Mouse (Mus musculus) fibroblast of lung, adult 2 months (primary cell): ENCODE measurements around the gene Grik3.

Experiments
- DNase-seq: peaks from one replicate; pipeline ENCODE4 v3.0.0-alpha.2; 2011; ENCODE audit warnings: low read depth

The Grik3 gene

DNA sequence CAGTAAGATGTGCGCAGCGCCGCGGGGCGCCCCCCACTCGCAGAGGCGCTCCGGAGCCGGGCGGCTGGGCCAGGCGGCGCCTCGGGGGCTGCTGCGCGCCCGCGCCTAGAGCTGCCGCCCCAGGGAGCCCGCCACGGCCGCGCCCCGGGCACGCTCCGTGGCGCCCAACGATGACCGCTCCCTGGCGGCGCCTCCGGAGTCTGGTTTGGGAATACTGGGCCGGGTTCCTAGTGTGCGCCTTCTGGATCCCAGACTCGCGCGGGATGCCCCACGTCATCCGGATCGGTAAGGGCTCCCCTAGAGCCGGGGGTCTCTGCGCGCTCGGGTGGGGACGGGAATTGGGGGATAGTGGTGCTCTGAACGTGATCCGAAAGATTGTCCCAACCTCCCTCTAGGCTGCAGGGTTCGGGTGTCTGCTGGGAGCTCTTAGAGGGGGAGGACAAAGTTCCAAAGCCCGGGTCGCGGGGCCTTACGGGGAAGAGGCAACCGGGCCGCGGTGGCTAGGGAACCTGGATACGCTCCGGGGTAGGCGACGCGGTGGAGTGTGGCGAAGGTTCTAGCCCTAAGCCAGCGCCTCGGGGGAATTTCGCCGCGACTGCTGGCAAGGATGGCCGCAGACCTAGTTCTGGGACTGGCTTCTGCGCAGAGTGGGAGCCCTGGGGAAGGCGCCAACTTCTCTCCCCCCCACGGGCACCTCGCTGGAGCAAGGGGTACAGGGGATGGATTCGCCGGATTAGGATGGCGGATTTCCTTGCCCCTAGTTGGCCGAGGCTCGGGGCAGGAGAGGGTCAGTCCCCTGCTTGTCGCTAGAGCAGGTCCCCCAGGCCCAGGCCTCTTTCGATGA, at the start of gene Grik3:
TSS of gene Grik3 (plus strand) at position 40 of the 844 bp plus-strand sequence.
- no peak for DNase-seq

DNA sequence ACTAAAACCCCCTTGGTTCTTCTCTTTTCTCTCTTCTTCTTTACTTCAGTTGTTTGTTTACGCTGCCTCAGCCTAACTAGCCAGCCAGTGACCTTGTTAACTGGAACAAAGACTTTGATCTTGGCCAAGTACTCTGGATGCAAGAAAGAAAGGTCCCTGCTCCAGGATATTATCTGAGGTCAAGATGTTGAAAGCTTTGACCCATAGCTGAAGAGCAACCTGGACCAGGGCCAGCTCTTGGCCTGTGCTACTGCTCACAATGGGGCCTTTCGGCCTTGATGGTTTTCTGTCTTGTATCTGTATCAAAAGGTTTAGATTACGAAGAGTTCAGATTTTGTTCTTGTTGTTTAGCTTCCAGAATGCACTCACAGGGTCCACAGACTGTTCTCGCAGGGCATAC, 48.7 kb upstream of the Grik3 start:
- no peak for DNase-seq

DNA sequence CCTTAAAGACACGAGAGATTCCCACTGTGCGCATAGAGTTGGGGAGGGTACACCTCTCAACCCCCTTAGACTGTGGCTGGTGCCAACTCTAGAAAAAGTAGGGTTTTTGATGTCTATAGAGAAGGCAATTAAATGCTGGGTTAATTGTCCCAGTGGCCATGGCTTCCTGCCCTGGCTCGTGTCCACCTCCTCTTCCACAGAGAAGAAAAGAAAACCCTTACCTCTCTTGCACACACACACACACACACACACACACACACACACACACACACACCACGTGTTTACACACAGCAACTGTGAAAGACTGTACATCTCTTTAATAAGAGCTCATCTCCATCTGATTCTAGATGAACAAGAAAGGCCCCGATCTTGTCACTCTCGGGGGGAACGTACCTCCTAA, 46.1 kb upstream of the Grik3 start:
- no peak for DNase-seq

DNA sequence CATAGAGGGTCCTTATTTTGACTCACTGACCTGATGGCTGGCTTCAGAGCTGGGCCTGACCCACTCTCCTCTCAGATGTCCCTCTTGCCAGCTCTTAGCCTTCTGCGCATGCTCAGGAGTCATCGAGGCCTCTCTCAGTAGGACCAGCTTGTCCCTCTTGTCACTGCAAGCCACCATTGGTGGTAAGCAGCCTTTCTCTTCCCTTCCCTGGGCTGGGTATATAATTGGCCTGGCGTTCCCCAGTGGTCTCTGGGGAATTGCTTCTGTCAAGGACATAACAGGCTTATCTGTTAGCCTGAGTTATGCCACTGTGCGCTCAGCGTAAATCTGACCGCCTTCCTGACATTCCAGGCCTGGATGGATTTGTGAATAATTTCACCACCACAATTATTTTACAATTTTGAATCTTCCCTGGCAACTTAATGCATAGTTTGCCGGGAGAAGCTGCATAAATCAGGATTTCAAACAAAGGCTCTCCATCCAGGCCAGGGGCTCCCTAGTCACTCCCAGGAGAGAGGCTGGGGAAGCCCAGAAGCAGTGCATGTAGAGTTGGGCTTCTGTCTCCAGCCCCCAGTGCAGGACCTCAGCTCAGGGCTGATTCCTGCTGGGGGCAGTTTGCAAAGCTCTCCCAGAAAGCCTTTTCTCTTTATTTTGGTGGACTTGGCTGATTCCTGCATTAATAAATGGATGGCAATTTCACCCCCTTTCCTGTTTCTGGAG, 39.7 kb upstream of the Grik3 start:
- DNase-seq = no peak

DNA sequence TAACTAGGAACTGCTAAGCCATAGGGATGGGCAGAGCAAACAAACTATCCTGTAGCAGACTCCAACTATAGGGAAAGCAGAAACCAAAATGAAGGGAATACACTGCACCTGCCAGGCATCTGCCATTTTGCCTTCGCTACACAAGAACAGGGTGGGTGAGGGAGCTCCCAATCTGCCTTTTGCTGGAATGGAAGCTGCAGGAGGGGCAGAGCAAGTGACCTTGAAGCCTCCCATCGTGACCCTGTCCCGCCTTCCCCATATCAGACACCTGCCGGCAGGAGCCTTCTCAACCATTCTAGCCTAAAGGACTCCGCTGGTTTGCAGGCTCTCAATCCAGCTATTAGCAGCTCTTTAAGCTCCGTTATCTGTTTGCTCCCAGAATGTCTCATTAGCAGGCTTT, 38.7 kb upstream of the Grik3 start:
- DNase-seq = no peak

DNA sequence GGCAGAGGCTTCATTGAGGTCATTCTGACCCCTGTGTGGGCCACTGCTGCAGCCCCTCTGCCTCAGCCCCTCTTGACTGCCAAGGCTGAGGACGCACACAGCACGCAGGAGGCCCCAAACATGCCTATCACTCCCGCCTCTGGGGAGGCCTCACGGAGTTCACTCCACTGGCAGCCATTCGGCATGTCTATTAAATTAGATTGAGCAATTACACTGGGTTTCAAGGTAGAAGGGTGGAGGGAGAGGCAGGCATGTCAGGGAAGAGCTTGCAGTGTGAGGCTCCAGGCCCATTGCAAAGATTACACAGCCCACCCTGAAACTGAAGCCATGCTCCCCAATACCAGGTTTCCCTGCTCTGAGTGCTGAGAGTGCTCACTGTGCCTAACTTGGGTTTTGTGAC, 34.0 kb upstream of the Grik3 start:
- DNase-seq = no peak

DNA sequence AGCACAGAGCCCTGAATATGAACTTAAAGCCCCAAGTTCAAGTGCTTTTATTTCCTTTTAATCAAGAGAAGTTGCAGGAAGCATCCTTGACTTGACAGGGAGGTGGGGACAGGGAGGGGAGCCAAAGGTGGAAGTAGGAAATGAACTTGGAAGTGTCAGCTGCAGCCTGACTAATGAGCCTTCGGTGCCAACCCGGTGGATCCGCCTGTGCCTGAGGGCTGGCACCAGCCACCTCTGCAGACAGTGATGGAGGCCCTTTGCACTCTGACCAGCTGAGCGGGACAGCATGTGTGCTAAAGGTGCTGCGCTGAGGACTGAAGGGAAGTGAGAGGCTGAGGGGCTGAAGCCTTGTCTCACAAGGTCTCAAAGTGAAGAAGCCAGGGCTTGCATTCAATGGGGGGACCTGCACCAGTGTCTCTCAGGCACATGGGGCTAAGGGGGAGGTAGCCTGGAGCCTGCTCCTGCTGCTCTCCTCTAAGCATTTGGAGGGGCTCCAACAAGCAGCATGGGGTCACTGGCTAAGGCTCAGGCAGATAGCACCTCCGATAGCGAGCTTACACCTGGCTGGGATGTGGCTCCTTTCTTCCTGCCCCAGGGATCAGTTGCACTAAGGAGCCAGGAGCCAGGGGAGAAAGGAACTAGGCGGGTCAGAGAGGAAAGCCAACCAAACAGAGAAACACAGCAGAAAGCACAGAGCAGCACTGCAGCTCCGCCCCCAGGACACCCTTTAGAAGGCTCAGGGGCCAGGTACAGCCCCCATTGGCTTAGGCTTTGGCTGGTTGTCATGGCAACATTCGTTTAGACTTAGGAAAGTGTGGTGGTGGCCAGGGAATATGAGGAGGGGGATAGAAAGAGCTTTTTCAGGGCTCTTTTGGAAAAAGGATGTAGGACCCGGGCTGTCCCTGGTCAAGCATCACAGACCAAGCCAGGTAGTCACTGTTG, 33.1 kb upstream of the Grik3 start:
- DNase-seq = no peak

DNA sequence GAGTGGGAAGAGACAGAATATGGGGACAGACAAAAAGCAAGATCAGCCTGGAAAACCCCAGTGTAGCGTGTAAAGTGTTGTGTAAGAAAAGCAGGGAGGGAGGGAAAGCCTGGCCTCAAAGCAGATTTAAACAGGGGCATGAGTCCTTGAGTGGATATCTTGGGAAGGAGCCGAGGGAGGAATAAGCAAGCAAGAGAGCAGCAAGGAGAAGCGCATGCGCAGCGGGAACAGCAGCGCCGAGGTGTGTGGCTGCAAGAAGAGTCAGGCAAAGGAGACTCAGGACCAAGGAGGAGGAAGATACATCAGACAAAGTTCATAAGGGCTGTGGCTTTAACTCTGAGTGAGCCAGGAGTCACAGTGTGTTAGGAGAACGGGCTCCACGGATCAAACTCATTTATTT, 30.7 kb upstream of the Grik3 start:
- no peak for DNase-seq

DNA sequence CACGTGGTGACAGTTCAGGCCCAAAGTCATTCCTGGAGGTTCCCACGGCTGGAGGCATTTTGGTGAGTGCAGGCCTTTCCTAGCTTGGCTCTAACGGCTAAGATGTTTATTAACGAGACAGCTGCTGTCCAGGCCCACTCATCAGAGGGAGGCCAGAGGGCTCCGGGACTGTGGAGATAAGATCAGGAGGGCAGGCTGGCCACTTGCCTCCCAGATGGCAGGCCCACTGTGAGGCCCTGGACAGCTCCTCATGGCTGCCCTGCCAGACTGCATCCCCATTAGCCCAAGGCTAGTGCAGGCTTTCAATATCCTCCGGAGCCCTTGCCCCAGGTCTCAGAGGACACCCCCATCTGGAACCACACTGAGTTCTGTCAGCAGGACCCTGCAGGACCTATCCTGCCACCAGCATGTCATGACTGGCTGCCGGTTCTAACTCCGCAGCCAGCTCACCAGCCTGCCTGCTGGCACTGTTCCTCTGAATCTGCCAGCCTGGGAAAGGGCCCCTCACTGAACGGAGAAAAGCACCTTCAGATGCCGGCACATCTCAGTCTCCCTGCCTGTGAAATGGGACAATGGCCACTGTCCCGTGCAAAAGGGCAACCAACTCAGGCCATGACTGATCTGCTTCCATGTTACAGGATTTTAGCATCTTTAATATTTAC, 20.7 kb upstream of the Grik3 start:
- no peak for DNase-seq

DNA sequence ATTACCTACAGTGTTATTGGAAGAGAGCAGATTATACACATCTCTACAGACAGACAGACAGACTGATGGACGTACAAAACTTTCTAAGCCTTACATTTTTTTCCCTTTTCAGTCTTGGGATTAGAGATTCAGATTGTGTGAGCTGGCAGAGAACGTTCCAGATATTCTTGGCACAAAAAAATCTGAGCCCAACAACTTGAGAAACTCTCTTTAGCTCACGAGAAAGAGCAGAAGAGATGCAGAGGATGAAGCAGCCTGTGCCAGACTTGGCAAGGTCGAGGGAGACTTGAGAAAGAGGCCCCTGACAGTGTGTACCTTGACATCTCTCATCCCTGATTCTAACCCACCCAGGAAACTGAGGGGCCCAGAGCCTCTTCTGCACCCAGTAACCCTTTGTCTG, 15.6 kb upstream of the Grik3 start:
- DNase-seq = no peak

DNA sequence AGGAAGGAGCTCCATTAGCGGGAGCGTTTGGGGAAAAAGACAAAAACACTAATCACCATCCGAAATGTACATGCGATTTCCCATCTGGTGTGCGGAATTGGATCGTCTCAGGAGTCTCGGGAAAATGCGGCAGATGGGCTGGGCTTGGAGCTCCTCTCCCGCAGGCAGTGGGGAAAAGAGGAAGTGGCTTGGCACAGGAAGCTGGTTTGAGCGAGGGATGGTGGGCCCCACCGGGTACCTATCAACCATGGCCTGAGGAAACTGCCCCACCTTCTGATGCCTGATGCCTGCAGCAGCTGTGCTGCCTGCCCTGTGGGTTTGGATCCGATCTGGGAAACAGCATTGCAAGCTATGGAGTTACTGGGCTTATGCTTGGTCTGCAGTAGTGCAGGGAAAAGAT, 12.4 kb upstream of the Grik3 start:
- no peak for DNase-seq

DNA sequence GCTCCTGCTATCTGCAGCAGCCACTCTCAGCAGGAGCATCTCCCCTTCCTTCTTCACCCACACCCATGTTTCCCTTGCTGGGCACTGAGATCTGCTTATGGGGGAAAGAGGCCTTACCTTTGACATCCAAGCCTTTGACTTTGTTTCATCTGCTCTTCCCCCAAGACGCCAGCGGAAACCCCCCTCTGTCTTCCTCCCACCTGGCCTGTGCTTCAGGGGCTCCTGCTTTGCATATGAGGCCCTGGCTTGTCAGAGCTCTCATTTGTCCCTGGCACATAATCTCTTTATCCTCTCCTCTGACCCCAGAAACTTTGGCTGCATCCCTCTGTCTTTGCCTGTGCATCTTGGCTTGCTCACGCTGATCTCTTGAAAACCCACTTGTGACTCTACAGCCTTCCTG, 9.2 kb upstream of the Grik3 start:
- DNase-seq = no peak

DNA sequence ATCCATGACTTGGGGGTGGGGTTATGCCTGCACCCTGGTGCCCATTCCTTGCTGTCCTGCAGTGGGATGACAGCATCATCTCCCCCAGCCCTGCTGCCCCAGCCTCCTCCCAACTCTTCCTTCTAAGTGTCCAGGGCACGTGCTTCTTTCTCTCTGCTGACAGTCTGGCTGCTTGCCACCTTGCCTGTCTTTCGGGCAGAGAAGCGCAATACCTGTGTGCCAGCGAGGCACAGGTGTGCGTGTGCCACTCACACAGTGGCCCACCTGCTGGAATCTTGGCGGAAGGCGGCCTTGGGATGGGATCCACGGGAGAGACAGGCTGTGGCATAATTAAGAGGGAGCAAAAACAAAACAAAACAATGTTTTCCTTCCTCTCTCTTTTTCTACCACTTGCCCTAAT, 6.4 kb upstream of the Grik3 start:
- no peak for DNase-seq

DNA sequence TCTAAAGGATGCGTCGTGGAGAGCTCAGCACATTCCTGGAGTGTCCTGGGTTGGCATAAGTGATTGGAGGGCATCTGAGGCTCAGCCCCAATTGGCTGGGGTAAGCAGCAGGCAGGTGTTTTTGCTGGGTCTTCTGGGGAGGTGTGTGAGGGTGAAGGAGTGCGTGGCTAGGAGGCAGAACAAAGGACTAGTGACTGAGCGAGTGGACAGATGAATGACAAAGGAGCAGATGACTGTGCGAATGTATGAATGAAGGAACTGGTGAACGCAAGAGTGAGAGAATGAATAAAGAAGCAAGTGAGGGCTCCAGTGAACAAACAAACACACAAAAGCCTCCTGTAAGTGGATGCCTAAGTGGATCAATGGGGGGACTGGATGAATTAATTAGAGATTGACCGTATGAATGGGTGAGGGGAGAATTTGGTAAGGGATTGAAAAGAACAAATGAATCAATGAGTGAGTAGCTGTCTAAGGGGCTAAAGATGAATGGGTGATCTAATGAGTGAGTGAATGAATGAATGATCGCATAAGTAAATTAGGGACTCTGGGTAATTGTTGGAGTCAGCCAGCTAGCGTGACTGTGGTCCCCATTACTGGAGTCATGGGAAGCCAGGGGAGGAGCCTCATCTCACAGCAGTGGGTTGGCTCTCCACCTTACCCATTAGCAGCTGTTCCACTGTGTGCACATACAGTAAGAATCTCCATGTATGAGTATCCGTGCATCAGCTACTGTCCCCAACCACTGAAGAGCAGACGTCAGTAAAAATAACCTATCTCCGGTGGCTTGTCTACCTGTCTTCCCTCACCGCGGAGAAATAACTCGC, 4.9 kb upstream of the Grik3 start:
- no peak for DNase-seq

DNA sequence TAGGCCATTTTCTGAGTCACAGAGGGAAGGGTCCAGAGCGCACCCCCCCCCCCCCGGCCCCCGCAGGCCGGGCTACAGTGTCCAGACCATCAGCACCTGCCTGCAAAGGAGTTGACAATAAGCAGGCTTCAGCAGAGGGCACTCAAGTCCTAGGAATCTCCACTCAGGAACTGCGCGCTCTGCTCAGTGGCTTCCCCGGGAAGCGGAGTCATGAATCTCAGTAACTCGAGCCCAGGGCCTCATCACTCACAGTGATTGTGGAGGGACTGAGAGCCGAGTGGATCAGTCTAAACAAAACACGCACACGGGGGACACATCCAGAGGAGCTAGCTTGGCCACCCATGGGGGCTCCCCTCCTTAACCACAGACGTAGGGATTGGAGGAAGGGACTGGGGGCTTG, 3.9 kb upstream of the Grik3 start:
- DNase-seq = no peak

DNA sequence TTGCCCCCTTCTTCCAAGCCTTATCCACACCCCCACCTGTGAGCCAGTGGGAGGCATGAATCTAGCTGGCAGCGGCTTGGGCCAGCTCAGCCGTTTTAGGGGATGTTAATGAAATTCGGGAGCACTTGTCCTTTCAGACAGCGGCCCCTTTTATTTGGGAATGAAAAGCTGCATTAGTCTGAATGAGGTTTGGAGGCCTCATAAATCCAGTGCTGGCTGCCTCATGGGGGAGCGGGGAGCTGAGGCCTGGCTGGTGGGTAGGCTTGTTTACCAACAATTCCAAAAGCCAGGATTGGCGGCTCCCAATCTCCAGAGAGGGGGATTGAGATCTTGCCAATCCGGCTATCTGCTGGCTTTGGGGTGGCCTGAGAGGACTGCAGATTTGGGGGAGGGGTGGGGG, 3.5 kb upstream of the Grik3 start:
- DNase-seq = no peak

DNA sequence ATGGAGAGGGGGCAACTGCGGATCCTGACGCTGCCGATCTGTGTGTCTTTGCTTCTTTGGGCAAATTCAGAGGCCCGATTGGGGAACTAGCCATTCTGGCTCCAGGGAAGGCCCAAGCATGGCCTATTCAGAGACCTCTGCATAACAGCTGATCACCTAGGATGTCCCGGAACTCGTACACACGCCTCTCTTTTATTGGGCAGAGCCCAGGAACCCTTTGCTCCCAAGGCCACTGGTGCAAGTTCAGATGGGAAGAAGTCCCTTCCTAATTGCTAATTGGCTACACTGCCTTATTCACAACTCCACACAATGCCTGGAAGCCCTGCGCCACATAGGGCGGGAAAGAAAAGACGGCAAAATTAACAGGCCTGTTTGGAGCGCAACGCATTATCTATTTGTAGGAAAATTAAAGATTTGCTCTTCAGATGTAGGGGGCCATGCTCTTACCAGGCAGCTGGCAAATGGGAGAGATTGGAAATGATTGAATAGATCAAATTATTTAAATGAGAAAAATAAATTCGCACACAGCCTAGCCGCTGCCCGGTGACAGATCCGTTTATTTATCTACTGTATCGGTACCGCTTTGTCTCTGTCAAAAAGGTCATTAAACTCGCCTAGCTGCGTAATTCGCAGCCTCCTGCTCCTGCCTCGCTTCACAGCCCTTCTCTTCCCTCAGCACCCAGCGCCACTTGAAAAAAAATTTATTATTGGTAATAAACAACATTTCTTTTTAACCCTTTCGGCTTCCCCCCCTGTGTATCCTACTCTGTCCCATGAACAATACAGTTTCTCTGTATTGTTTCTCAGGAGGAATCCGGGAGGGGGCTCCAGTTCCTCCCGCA, 1.5 kb upstream of the Grik3 start:
- DNase-seq = no peak

DNA sequence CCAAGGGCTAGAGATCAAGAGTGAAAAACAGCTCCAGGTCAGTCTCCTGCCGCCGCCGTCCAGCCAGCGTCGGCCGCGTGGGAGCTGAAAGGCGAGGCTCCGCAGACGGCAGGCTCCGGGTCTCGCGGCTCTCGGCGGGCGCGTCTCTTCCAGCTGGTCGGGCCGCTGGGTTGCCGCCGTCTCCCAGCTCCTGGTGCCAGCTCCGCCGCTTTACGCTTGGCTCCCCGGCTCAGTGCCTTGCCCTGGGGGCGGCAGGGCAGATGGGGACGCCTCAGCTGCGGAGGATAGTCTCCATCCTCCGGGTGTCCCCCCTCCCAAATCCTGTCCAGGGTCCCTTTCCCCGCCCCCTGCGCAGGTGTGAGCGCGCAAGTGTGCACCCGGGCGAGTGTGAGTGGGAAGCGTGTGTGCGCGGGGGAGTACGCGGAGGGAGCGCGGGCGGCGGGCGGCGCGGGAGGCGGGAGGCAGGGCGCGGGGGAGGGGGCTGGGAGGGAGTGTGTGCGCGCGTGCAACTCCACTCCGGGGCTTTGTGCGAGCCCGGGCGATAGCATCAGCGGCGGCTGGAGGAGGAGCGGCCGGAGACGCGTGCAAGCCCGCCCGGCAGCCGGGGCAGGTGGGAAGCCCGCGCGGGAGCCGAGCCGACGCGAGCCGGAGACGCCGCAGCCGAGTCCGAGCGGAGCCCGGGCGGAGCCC, 454 bp upstream of the Grik3 start:
- DNase-seq = no peak

DNA sequence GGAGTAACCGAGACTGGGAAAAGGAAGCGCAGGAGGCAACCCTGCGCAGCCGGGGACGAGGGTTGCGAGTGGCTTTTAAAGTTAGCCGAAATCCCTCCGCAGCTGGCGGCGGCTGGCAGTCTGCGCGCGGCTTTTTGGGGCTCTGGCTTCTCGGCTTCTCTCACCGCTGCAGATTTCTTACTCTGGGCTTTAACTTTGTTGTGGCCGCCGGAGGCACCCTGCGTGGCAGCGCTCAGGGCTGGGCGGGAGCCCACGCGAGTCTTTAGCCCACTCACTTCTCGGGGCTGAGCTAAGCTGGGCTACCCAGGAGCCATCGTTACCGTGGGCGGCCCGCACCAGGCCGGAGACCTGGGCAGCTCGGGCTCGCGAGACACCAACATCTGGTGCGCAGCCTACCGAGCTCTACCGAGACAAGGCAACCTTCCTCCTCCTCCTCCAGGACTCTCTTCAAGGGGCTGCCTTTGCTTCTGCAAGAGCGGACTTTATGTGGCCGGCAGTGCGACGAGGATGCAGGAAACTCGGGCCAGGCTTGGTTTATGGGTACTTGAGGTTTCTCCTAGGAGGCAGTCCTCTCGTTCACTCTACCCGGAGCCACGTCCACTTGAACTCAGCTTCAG, 1.1 kb downstream of the Grik3 start:
- no peak for DNase-seq
